Mouse (Mus musculus): ENCODE results near the gene Dync1li1. TPM values are rescaled to one million over a fixed set of nuclear protein-coding genes. Genes with fewer than 3 reads are reported as not detected.
A peak's percentile ranks its signal among the peaks of the same experiment; 100 is the strongest.
"Not testable (repeated sequence)": the region's sequence is repeated elsewhere in the genome, so short reads cannot be mapped to it uniquely, and the experiment has no call there.

The Dync1li1 gene
- polyA plus RNA-seq, 1 experiment from 2014 or later, result 154 TPM

- Histone ChIP-seq H3K36me3 (replicated peaks) (peaks cover 7% of the 10 kb centered on the region; the same call in 1 of the 2 replicates), H3K9ac (no peak overlapping the region), H3K27me3 (replicated peaks) (no peaks in the 10 kb centered on the region), H3K4me1 (no peaks in the 10 kb centered on the region), H3K4me3 (no peak overlapping the region), H3K4me2 (no peak overlapping the region), H3K9me3 (no peaks in the 10 kb centered on the region), H3K27ac (no peak overlapping the region)
- ATAC-seq (replicated peaks), result no peak
- 94% methylated on average over 2 of the region's 2 CpGs for WGBS
These were observed 12.4 kb downstream of the Dync1li1 start for GRCm38 (mm10) chr9:114701031-114701430.

- Histone ChIP-seq H3K36me3 (replicated peaks) (peaks cover 8% of the 10 kb centered on the region; the same call in 1 of the 2 replicates), H3K27me3 (replicated peaks) (no peaks in the 10 kb centered on the region), H3K9me3 (no peaks in the 10 kb centered on the region), H3K4me1 (no peaks in the 10 kb centered on the region), H3K4me3 (no peak overlapping the region), H3K27ac (no peak overlapping the region), H3K4me2 (no peak overlapping the region), H3K9ac (no peak overlapping the region)
- WGBS, result 93% methylated on average over 4 of the region's 4 CpGs
- ATAC-seq (replicated peaks), result no peak
These were observed 13.3 kb downstream of the Dync1li1 start for GRCm38 (mm10) chr9:114701921-114702320.

GRCm38 (mm10) chr9:114707805-114708204 lies 19.2 kb downstream of the Dync1li1 start:
- no peak overlapping the region for H3K4me3 ChIP-seq
- H3K36me3 ChIP-seq (replicated peaks), result peaks cover 30% of the 10 kb centered on the region
- WGBS, result 97% methylated on average over 4 of the region's 4 CpGs

GRCm38 (mm10) chr9:114710345-114710744 lies 21.8 kb downstream of the Dync1li1 start:
- Histone ChIP-seq H3K4me3 (no peak overlapping the region), H3K36me3 (replicated peaks) (peaks cover 53% of the 10 kb centered on the region), H3K9me3 (no peaks in the 10 kb centered on the region), H3K4me1 (no peaks in the 10 kb centered on the region), H3K27me3 (replicated peaks) (no peaks in the 10 kb centered on the region), H3K4me2 (no peak overlapping the region), H3K9ac (no peak overlapping the region), H3K27ac (no peak overlapping the region)
- ATAC-seq (replicated peaks), result no peak
- whole genome bisulfite sequencing, result 79% methylated on average over 7 of the region's 7 CpGs

More at GRCm38 (mm10) chr9:114707805-114708204, 19.2 kb downstream of the Dync1li1 start:
- Histone ChIP-seq H3K27me3 (replicated peaks) (no peaks in the 10 kb centered on the region), H3K4me2 (no peak overlapping the region), H3K4me1 (no peaks in the 10 kb centered on the region), H3K9me3 (no peaks in the 10 kb centered on the region), H3K9ac (no peak overlapping the region), H3K27ac (no peak overlapping the region)
- no peak for ATAC-seq (replicated peaks)

- no peak for ATAC-seq (replicated peaks)
- H3K9ac ChIP-seq, result no peak overlapping the region
- whole genome bisulfite sequencing, result 92% methylated on average over 7 of the region's 7 CpGs
These were observed 24.9 kb downstream of the Dync1li1 start for GRCm38 (mm10) chr9:114713481-114713880.

GRCm38 (mm10) chr9:114716677-114717331 lies 28.2 kb downstream of the Dync1li1 start:
- ATAC-seq (replicated peaks), result no peak
- no peak overlapping the region for H3K27ac ChIP-seq
- H3K9me3 ChIP-seq, result no peaks in the 10 kb centered on the region
- no peak overlapping the region for H3K4me3 ChIP-seq
- no peaks in the 10 kb centered on the region for H3K27me3 ChIP-seq (replicated peaks)
- 86% methylated on average over 18 of the region's 18 CpGs for WGBS
- H3K9ac ChIP-seq, result no peak overlapping the region
- no peak overlapping the region for H3K4me2 ChIP-seq
- H3K4me1 ChIP-seq, result no peaks in the 10 kb centered on the region
- H3K36me3 ChIP-seq (replicated peaks), result peaks cover 78% of the 10 kb centered on the region

More at GRCm38 (mm10) chr9:114713481-114713880, 24.9 kb downstream of the Dync1li1 start:
- no peaks in the 10 kb centered on the region for H3K27me3 ChIP-seq (replicated peaks)
- H3K4me2 ChIP-seq, result no peak overlapping the region
- H3K27ac ChIP-seq, result no peak overlapping the region
- peaks cover 60% of the 10 kb centered on the region for H3K36me3 ChIP-seq (replicated peaks)
- no peak overlapping the region for H3K4me3 ChIP-seq
- H3K4me1 ChIP-seq, result no peaks in the 10 kb centered on the region
- no peaks in the 10 kb centered on the region for H3K9me3 ChIP-seq

GRCm38 (mm10) chr9:114727315-114727714 lies 38.7 kb downstream of the Dync1li1 start:
- no peak overlapping the region for H3K27ac ChIP-seq
- H3K4me1 ChIP-seq, result peaks cover 10% of the 10 kb centered on the region
- no peak overlapping the region for H3K4me3 ChIP-seq
- no peak overlapping the region for H3K9ac ChIP-seq
- H3K4me2 ChIP-seq, result no peak overlapping the region
- H3K27me3 ChIP-seq (replicated peaks), result no peaks in the 10 kb centered on the region
- WGBS, result 0% methylated on average over 3 of the region's 3 CpGs
- no peak for ATAC-seq (replicated peaks)
- H3K36me3 ChIP-seq (replicated peaks), result peaks cover 30% of the 10 kb centered on the region
- H3K9me3 ChIP-seq, result no peaks in the 10 kb centered on the region

- H3K27ac ChIP-seq; H3K9ac ChIP-seq; H3K4me3 ChIP-seq; ATAC-seq (replicated peaks); H3K4me2 ChIP-seq; H3K27me3 ChIP-seq (replicated peaks); H3K9me3 ChIP-seq: not testable (repeated sequence)
- Histone ChIP-seq H3K36me3 (replicated peaks) (peaks cover 20% of the 10 kb centered on the region), H3K4me1 (peaks cover 12% of the 10 kb centered on the region)
- 61% methylated on average over 2 of the region's 2 CpGs for WGBS
These were observed 39.8 kb downstream of the Dync1li1 start for GRCm38 (mm10) chr9:114728432-114728831.

GRCm38 (mm10) chr9:114729911-114730805 lies 41.6 kb downstream of the Dync1li1 start:
- Histone ChIP-seq H3K36me3 (replicated peaks) (peaks cover 4% of the 10 kb centered on the region; the same call in 1 of the 2 replicates), H3K4me1 (peaks cover 12% of the 10 kb centered on the region), H3K27ac (no peak overlapping the region), H3K4me3 (peak overlapping the region; percentile 88), H3K4me2 (peak overlapping the region; percentile 78), H3K9ac (no peak overlapping the region), H3K9me3 (no peaks in the 10 kb centered on the region), H3K27me3 (replicated peaks) (no peaks in the 10 kb centered on the region)
- 44% methylated on average over 29 of the region's 30 CpGs for WGBS
- ATAC-seq (replicated peaks), result no peak

- H3K36me3 ChIP-seq (replicated peaks), result no peaks in the 10 kb centered on the region
- peak within 1 kb of the TSS; percentile 84 for H3K27ac ChIP-seq
- under 1% methylated on average over 53 of the region's 53 CpGs for WGBS
- peaks cover 12% of the 10 kb centered on the region for H3K4me1 ChIP-seq
- no peaks in the 10 kb centered on the region for H3K27me3 ChIP-seq (replicated peaks)
- peak within 1 kb of the TSS; percentile 78 for H3K4me2 ChIP-seq
- H3K9me3 ChIP-seq, result no peaks in the 10 kb centered on the region
- peak within 1 kb of the TSS; percentile 88 for H3K4me3 ChIP-seq
- peak within 1 kb of the TSS; percentile 85 for H3K9ac ChIP-seq
- ATAC-seq (replicated peaks), result peak; percentile 90
These were observed 42.6 kb downstream of the Dync1li1 start, which contains the start of gene Cmtm6 for GRCm38 (mm10) chr9:114731011-114731755. Gene Cmtm6, plus strand, starts transcription at chr9:114731116.

- no peak overlapping the region for H3K27ac ChIP-seq
- H3K9ac ChIP-seq, result peak overlapping the region; percentile 85
- H3K36me3 ChIP-seq (replicated peaks), result no peaks in the 10 kb centered on the region
- 69% methylated on average over 12 of the region's 12 CpGs for WGBS
- H3K4me2 ChIP-seq, result peak overlapping the region; percentile 78
- no peak for ATAC-seq (replicated peaks)
- no peaks in the 10 kb centered on the region for H3K9me3 ChIP-seq
- H3K4me1 ChIP-seq, result peaks cover 12% of the 10 kb centered on the region
- peak overlapping the region; percentile 88 for H3K4me3 ChIP-seq
- no peaks in the 10 kb centered on the region for H3K27me3 ChIP-seq (replicated peaks)
These were observed 43.5 kb downstream of the Dync1li1 start for GRCm38 (mm10) chr9:114731871-114732682.
